Mouse (Mus musculus) MEL (cell line): ENCODE measurements around the gene Abcc3. TPM values are rescaled to one million over a fixed set of nuclear protein-coding genes. Genes with fewer than 3 reads are reported as not detected.
"Not testable (repeated sequence)": the region's sequence is repeated elsewhere in the genome, so short reads cannot be mapped to it uniquely, and the experiment has no call there.

Source experiments
- DNase-seq: peaks from one replicate; pipeline ENCODE4 v3.0.0; 2011; ENCODE audit warnings: low read depth, low spot score
- H3K27ac ChIP-seq: 2 replicates; pipeline ENCODE4 v1.5.1; 2012; ENCODE audit warnings: low read depth, mild to moderate bottlenecking, control low read depth, low read length, moderate library complexity; ENCODE audit not compliant: control insufficient read depth
- H3K27me3 ChIP-seq, 2 experiments: fragments of 150-350 bp in 1 of 2; sonication (generic) in 1 of 2; 2 replicates each; pipeline ENCODE4 v1.6.1; 2012; ENCODE audit warnings: low read length in 2 of 2, mild to moderate bottlenecking in 2 of 2, improper control_type of control experiment in 1 of 2, moderate library complexity in 1 of 2; ENCODE audit not compliant: insufficient read depth in 2 of 2, control insufficient read depth in 1 of 2
- H3K36me3 ChIP-seq, 2 experiments: 2 replicates each; pipeline ENCODE4 v1.6.1; 2012 to 2014; ENCODE audit warnings: low read length in 2 of 2, improper control_type of control experiment in 1 of 2, inconsistent platforms in 1 of 2, mild to moderate bottlenecking in 1 of 2; ENCODE audit not compliant: insufficient read depth in 2 of 2, control insufficient read depth in 1 of 2
- H3K4me1 ChIP-seq, 2 experiments: fragments of 150-350 bp in 1 of 2; sonication (generic) in 1 of 2; 2 replicates each; pipeline ENCODE4 v1.6.1; 2012; ENCODE audit warnings: low read length in 2 of 2, improper control_type of control experiment in 1 of 2, mild to moderate bottlenecking in 1 of 2; ENCODE audit not compliant: insufficient read depth in 2 of 2, control insufficient read depth in 1 of 2
- H3K4me3 ChIP-seq, 2 experiments: fragments of 150-350 bp in 1 of 2; sonication (generic) in 1 of 2; 2 replicates each; pipeline ENCODE4 v1.5.1; 2012; ENCODE audit warnings: low read depth in 2 of 2, low read length in 2 of 2, mild to moderate bottlenecking in 2 of 2, moderate library complexity in 2 of 2, control low read depth in 1 of 2, improper control_type of control experiment in 1 of 2; ENCODE audit not compliant: control insufficient read depth in 1 of 2, insufficient read depth in 1 of 2
- H3K79me2 ChIP-seq: 2 replicates; pipeline ENCODE4 v1.6.1; 2012; ENCODE audit warnings: mild to moderate bottlenecking, low read length, moderate library complexity; ENCODE audit not compliant: control insufficient read depth, poor library complexity, insufficient read depth
- H3K9ac ChIP-seq: 2 replicates; pipeline ENCODE4 v1.6.1; 2012; ENCODE audit warnings: low read depth, mild to moderate bottlenecking, control low read depth, low read length, moderate library complexity; ENCODE audit not compliant: control insufficient read depth, poor library complexity, severe bottlenecking
- H3K9me3 ChIP-seq: fragments of 150-350 bp; sonication (generic); replicated peaks from 2 replicates; pipeline ENCODE4 v1.6.1; 2012; ENCODE audit warnings: mild to moderate bottlenecking, low read length, improper control_type of control experiment, moderate library complexity; ENCODE audit not compliant: insufficient read depth
- BHLHE40 ChIP-seq: IDR thresholded peaks from 2 replicates; pipeline ENCODE4 v1.6.1; 2012; ENCODE audit warnings: low read depth, mild to moderate bottlenecking, inconsistent platforms, low read length, improper control_type of control experiment, borderline replicate concordance
- CHD1 ChIP-seq: IDR thresholded peaks from 2 replicates; pipeline ENCODE4 v1.6.1; 2012; ENCODE audit warnings: low read depth, mild to moderate bottlenecking, inconsistent platforms, low read length, improper control_type of control experiment
- CTCF ChIP-seq, 3 experiments: IDR thresholded peaks in 2 of 3; conservative IDR thresholded peaks in 1 of 3; 2 replicates each; pipeline ENCODE4 v1.5.1; 2011 to 2012; ENCODE audit warnings: low read length in 3 of 3, low read depth in 2 of 3, mild to moderate bottlenecking in 2 of 3, improper control_type of control experiment in 1 of 3, inconsistent platforms in 1 of 3, mixed read lengths in 1 of 3, moderate library complexity in 1 of 3; ENCODE audit not compliant: control insufficient read depth in 1 of 3, insufficient read depth in 1 of 3, poor library complexity in 1 of 3, severe bottlenecking in 1 of 3
- E2F4 ChIP-seq: IDR thresholded peaks from 2 replicates; pipeline ENCODE4 v1.6.1; 2011; ENCODE audit warnings: low read depth, low read length, improper control_type of control experiment, borderline replicate concordance
- EP300 ChIP-seq, 2 experiments: IDR thresholded peaks; 2 replicates each; pipeline ENCODE4 v1.6.1; 2011; ENCODE audit warnings: improper control_type of control experiment in 2 of 2, low read length in 2 of 2, low read depth in 1 of 2, mild to moderate bottlenecking in 1 of 2
- ETS1 ChIP-seq: IDR thresholded peaks from 2 replicates; pipeline ENCODE4 v1.6.1; 2012; ENCODE audit warnings: low read depth, mild to moderate bottlenecking, inconsistent platforms, low read length, improper control_type of control experiment, moderate library complexity
- GABPA ChIP-seq: IDR thresholded peaks from 2 replicates; pipeline ENCODE4 v1.6.1; 2012; ENCODE audit warnings: low read depth, mild to moderate bottlenecking, inconsistent platforms, low read length, improper control_type of control experiment, moderate library complexity
- HCFC1 ChIP-seq: IDR thresholded peaks from 2 replicates; pipeline ENCODE4 v1.6.1; 2012; ENCODE audit warnings: low read depth, mild to moderate bottlenecking, inconsistent platforms, low read length, improper control_type of control experiment, moderate library complexity
- KAT2A ChIP-seq: conservative IDR thresholded peaks from 2 replicates; pipeline ENCODE4 v1.6.1; 2012; ENCODE audit warnings: low read depth, low read length, improper control_type of control experiment, inconsistent platforms
- MAX ChIP-seq: IDR thresholded peaks from 2 replicates; pipeline ENCODE4 v1.6.1; 2011; ENCODE audit warnings: low read length, improper control_type of control experiment
- MAZ ChIP-seq: IDR thresholded peaks from 2 replicates; pipeline ENCODE4 v1.6.1; 2012; ENCODE audit warnings: low read depth, mild to moderate bottlenecking, inconsistent platforms, low read length, improper control_type of control experiment
- MEF2A ChIP-seq: IDR thresholded peaks from 2 replicates; pipeline ENCODE4 v1.6.1; 2014; ENCODE audit warnings: low read depth, mild to moderate bottlenecking, inconsistent platforms, low read length, improper control_type of control experiment; ENCODE audit not compliant: poor library complexity, insufficient replicate concordance, severe bottlenecking; ENCODE audit errors: extremely low read depth
- MXI1 ChIP-seq: IDR thresholded peaks from 2 replicates; pipeline ENCODE4 v1.6.1; 2011; ENCODE audit warnings: mild to moderate bottlenecking, low read depth, low read length, improper control_type of control experiment
- MYB ChIP-seq: IDR thresholded peaks from 2 replicates; pipeline ENCODE4 v1.6.1; 2011; ENCODE audit warnings: mild to moderate bottlenecking, low read depth, low read length, improper control_type of control experiment
- MYC ChIP-seq: IDR thresholded peaks from 2 replicates; pipeline ENCODE4 v1.6.1; 2011; ENCODE audit warnings: low read depth, mild to moderate bottlenecking, low read length, improper control_type of control experiment, moderate library complexity
- NRF1 ChIP-seq: IDR thresholded peaks from 2 replicates; pipeline ENCODE4 v1.6.1; 2014; ENCODE audit warnings: low read depth, mild to moderate bottlenecking, inconsistent platforms, low read length, improper control_type of control experiment, moderate library complexity; ENCODE audit not compliant: poor library complexity, insufficient read depth, severe bottlenecking
- POLR2AphosphoS5 ChIP-seq: IDR thresholded peaks from 2 replicates; pipeline ENCODE4 v1.6.1; 2012; ENCODE audit warnings: low read depth, borderline replicate concordance, mild to moderate bottlenecking, inconsistent platforms, low read length, moderate library complexity, mixed read lengths
- RAD21 ChIP-seq: IDR thresholded peaks from 2 replicates; pipeline ENCODE4 v1.6.1; 2011; ENCODE audit warnings: mild to moderate bottlenecking, low read depth, low read length, improper control_type of control experiment
- RCOR1 ChIP-seq: IDR thresholded peaks from 2 replicates; pipeline ENCODE4 v1.6.1; 2012; ENCODE audit warnings: low read depth, mild to moderate bottlenecking, inconsistent platforms, low read length, improper control_type of control experiment
- TAL1 ChIP-seq: IDR thresholded peaks from 2 replicates; pipeline ENCODE4 v1.6.1; 2012; ENCODE audit warnings: mild to moderate bottlenecking, inconsistent platforms, low read length, moderate library complexity, mixed read lengths
- TCF12 ChIP-seq: IDR thresholded peaks from 2 replicates; pipeline ENCODE4 v1.6.1; 2014; ENCODE audit warnings: low read depth, mild to moderate bottlenecking, inconsistent platforms, low read length, improper control_type of control experiment, moderate library complexity
- UBTF ChIP-seq: IDR thresholded peaks from 2 replicates; pipeline ENCODE4 v1.6.1; 2012; ENCODE audit warnings: low read depth, mild to moderate bottlenecking, inconsistent platforms, low read length, improper control_type of control experiment, moderate library complexity, borderline replicate concordance; ENCODE audit not compliant: insufficient read depth
- ZKSCAN1 ChIP-seq: IDR thresholded peaks from 2 replicates; pipeline ENCODE4 v1.6.1; 2012; ENCODE audit warnings: low read depth, mild to moderate bottlenecking, inconsistent platforms, low read length, improper control_type of control experiment, moderate library complexity
- ZMIZ1 ChIP-seq: IDR thresholded peaks from 2 replicates; pipeline ENCODE4 v1.6.1; 2012; ENCODE audit warnings: low read depth, mild to moderate bottlenecking, inconsistent platforms, low read length, improper control_type of control experiment, moderate library complexity
- ZNF384 ChIP-seq: IDR thresholded peaks from 2 replicates; pipeline ENCODE4 v1.6.1; 2012; ENCODE audit warnings: low read depth, mild to moderate bottlenecking, inconsistent platforms, low read length, improper control_type of control experiment
- polyA plus RNA-seq, 2 experiments: library from polyadenylated mRNA; stranded (reverse) in 1 of 2; unstranded in 1 of 2; fragments of >175 nt in 1 of 2; fragments of >200 nt in 1 of 2; gene quantifications; 2 replicates each; pipeline versions ENCODE4 v1.2.1 to v1.2.4; 2012; ENCODE audit warnings: low replicate concordance in 2 of 2, low read depth in 1 of 2; ENCODE audit not compliant: insufficient read length in 2 of 2, insufficient read depth in 1 of 2, missing spikeins in 1 of 2
- total RNA-seq: library from RNA; depleted of rRNA; stranded (reverse); fragments of 300-350 nt; gene quantifications from 2 replicates; pipeline ENCODE4 v1.2.3, GENCODE M21; 2012

Abcc3 gene
- total and polyA plus RNA-seq, 3 experiments = 0.27 to 0.29 TPM; not detected in 1

DNA sequence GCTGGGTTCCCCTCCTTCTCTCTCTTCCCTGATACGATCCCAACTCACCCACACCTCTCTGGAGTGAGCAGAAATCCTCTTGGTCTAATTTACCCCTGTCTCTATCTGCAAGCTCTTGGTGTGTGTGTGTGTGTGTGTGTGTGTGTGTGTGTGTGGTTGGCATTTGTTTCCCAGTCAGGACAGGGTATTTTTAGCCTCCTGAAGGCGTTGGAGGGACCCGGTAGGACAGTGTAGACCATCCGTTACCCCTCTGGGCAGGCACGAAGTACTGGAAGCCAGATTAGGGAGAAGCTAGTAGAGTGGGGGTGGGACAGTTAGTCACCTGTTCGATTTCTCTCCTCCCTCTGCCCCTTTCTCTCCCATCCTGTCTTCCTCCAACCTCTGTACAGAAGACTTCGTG is 1.3 kb upstream of the Abcc3 start:
- Histone ChIP-seq H3K27me3 (peaks cover 44 to 69% of the 10 kb centered on the region in 2 experiments), H3K79me2 (no peaks in the 10 kb centered on the region), H3K27ac (no peak overlapping the region), H3K4me3 (no peak overlapping the region), H3K9me3 (no peaks in the 10 kb centered on the region), H3K36me3 (no peaks in the 10 kb centered on the region), H3K9ac (no peak overlapping the region), H3K4me1 (no peaks in the 10 kb centered on the region)
- TF ChIP-seq ZNF384 (no peak), EP300 (IDR thresholded peaks at IDR 0.05; ENCODE audit: low read depth in 1 of 2, low read length in 2 of 2) (no peak), GABPA (no peak), MXI1 (no peak), KAT2A (no peak), ZKSCAN1 (no peak), ETS1 (no peak), CHD1 (no peak), ZMIZ1 (no peak), MEF2A (no peak), POLR2AphosphoS5 (no peak), MAZ (no peak), HCFC1 (no peak)
- no peak for DNase-seq

DNA sequence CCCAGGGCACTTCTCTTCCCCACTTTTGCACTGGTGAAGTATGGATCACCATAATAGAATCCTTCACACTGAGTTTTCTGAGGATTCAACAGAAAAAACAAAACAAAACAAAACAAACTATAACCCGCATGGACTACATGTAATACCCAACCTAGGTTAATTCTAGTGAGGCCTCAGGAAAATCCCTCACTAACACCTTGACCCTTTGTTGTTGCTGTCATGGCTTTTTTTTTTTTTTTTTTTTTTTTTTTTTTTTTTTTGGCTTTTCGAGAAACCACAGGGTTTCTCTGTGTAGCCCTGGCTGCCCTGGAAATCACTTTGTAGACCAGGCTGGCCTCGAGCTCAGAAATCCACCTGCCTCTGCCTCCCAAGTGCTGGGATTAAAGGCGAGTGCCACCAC is 693 bp upstream of the Abcc3 start:
- H3K27ac ChIP-seq, H3K36me3 ChIP-seq, H3K4me3 ChIP-seq, DNase-seq, H3K4me1 ChIP-seq, H3K79me2 ChIP-seq, H3K9me3 ChIP-seq, H3K9ac ChIP-seq: not testable (repeated sequence)
- H3K27me3 ChIP-seq = peaks cover 40 to 63% of the 10 kb centered on the region in 2 experiments

DNA sequence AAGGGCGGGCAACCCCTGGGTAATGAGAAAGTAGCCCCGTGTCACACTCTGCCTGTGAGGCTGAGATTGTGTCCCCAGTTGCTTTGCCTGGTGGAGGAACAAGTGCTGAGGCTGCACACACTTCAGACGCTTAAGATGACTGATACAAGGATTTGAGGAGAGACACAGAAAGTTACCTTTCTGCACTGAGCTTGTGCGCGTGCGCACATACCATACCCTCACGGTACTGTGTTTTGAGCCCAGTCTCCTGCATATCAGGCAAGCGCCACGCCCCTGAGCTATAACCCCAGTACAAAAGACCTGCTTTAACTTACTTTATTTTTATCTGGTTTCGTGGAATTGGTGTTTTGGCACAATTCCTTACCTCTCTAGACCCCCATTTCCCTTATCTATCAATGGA is 1.1 kb downstream of the Abcc3 start:
- H3K27me3 ChIP-seq = peaks cover 33 to 46% of the 10 kb centered on the region in 2 experiments
- no peak overlapping the region for H3K27ac ChIP-seq
- H3K9ac ChIP-seq = no peak overlapping the region
- H3K4me1 ChIP-seq = peaks cover 0 to 3% of the 10 kb centered on the region in 2 experiments; a peak in 1 of 4 replicates
- H3K4me3 ChIP-seq = no peak overlapping the region
- no peaks in the 10 kb centered on the region for H3K9me3 ChIP-seq
- TF ChIP-seq MYC (no peak), BHLHE40 (no peak), HCFC1 (no peak), POLR2AphosphoS5 (no peak), UBTF (no peak), NRF1 (no peak), CTCF (IDR thresholded peaks at IDR 0.05 in 2 of 3, conservative IDR thresholded peaks at IDR 0.05 in 1 of 3; ENCODE audit: control insufficient read depth in 1 of 3, insufficient read depth in 1 of 3, low read depth in 2 of 3, low read length in 3 of 3, poor library complexity in 1 of 3, severe bottlenecking in 1 of 3) (no peak), TCF12 (no peak), RCOR1 (no peak), E2F4 (no peak), TAL1 (no peak), MEF2A (no peak), ZKSCAN1 (no peak), RAD21 (no peak), EP300 (IDR thresholded peaks at IDR 0.05; ENCODE audit: low read depth in 1 of 2, low read length in 2 of 2) (no peak), MXI1 (no peak), MAX (no peak), MYB (no peak)
- H3K36me3 ChIP-seq = no peaks in the 10 kb centered on the region
- no peaks in the 10 kb centered on the region for H3K79me2 ChIP-seq
- no peak for DNase-seq
